Mouse (Mus musculus) neural tube, embryonic 14.5 days (tissue): Measurements from ENCODE around the gene Scgb3a1. TPM values are rescaled to one million over a fixed set of nuclear protein-coding genes. Genes with fewer than 3 reads are reported as not detected.

ENCODE experiments used
- ATAC-seq: fragments of 200-750 bp; cut with Nextera tagmentation; 2 replicates; pipeline ENCODE4 v1.8.0; 2017; ENCODE audit warnings: low read depth, mild to moderate bottlenecking, moderate TSS enrichment, moderate library complexity
- H3K27ac ChIP-seq: fragments of 300-500 bp; sonication (generic); 2 replicates; pipeline ENCODE4 v1.5.1; 2014; ENCODE audit warnings: low read depth, mild to moderate bottlenecking, control low read depth, low read length, moderate library complexity, mixed read lengths
- H3K27me3 ChIP-seq: fragments of 300-500 bp; sonication (generic); 2 replicates; pipeline ENCODE4 v1.6.1; 2014; ENCODE audit warnings: low read length; ENCODE audit not compliant: control insufficient read depth, insufficient read depth
- H3K36me3 ChIP-seq: fragments of 300-500 bp; sonication (generic); 2 replicates; pipeline ENCODE4 v1.6.1; 2014; ENCODE audit warnings: low read length, mixed read lengths; ENCODE audit not compliant: control insufficient read depth, insufficient read depth
- H3K4me1 ChIP-seq: fragments of 300-500 bp; sonication (generic); 2 replicates; pipeline ENCODE4 v1.6.1; 2014; ENCODE audit warnings: low read length; ENCODE audit not compliant: control insufficient read depth, insufficient read depth
- H3K4me2 ChIP-seq: fragments of 300-500 bp; sonication (generic); 2 replicates; pipeline ENCODE4 v1.6.1; 2014; ENCODE audit warnings: mild to moderate bottlenecking, low read depth, low read length, control low read depth
- H3K4me3 ChIP-seq: fragments of 300-500 bp; sonication (generic); 2 replicates; pipeline ENCODE4 v1.5.1; 2014; ENCODE audit warnings: low read depth, low read length, control low read depth, mixed read lengths
- H3K9ac ChIP-seq: fragments of 300-500 bp; sonication (generic); replicated peaks from 2 replicates; pipeline ENCODE4 v1.6.1; 2014; ENCODE audit warnings: low read depth, mild to moderate bottlenecking, control low read depth, low read length, mixed read lengths
- H3K9me3 ChIP-seq: fragments of 300-500 bp; sonication (generic); 2 replicates; pipeline ENCODE4 v1.6.1; 2016; ENCODE audit warnings: low read length; ENCODE audit not compliant: control insufficient read depth
- WGBS: fragments of 180-500 bp; shearing (Covaris S2); extraction: QIAGEN DNeasy Blood & Tissue Kit; methylation state at CpG from one replicate; pipeline ENCODE4 v1.1.7; 2014; 5-methylcytosine and 5-hydroxymethylcytosine counted together
- polyA plus RNA-seq: library from polyadenylated mRNA; unstranded; fragments of >200 nt; fragmentation: Nextera tagmentation; extraction: Ambion mirVana; gene quantifications from 2 replicates; pipeline ENCODE4 v1.2.1, GENCODE M21; 2014

Scgb3a1 gene
- polyA plus RNA-seq, 1 experiment from 2014 or later = not detected

GRCm38 (mm10) chr11:49653079-49653408 is 10.4 kb upstream of the Scgb3a1 start:
- Histone ChIP-seq H3K27me3 (no peaks in the 10 kb centered on the region), H3K9me3 (no peaks in the 10 kb centered on the region), H3K9ac (no peak overlapping the region), H3K4me2 (peak overlapping the region; percentile 22; the same call in 1 of the 2 replicates), H3K4me1 (no peaks in the 10 kb centered on the region), H3K36me3 (no peaks in the 10 kb centered on the region), H3K4me3 (no peak overlapping the region), H3K27ac (no peak overlapping the region)
- ATAC-seq = peak; percentile 23
- WGBS = 49% methylated on average over 11 of the region's 11 CpGs

GRCm38 (mm10) chr11:49654651-49655050 is 8.8 kb upstream of the Scgb3a1 start:
- no peak for ATAC-seq
- WGBS = 88% methylated on average over 5 of the region's 5 CpGs

GRCm38 (mm10) chr11:49655501-49655900 is 7.9 kb upstream of the Scgb3a1 start:
- Histone ChIP-seq H3K4me1 (no peaks in the 10 kb centered on the region), H3K27me3 (no peaks in the 10 kb centered on the region), H3K9me3 (no peaks in the 10 kb centered on the region), H3K9ac (no peak overlapping the region), H3K36me3 (no peaks in the 10 kb centered on the region), H3K27ac (no peak overlapping the region), H3K4me2 (no peak overlapping the region), H3K4me3 (no peak overlapping the region)
- ATAC-seq = no peak

More at GRCm38 (mm10) chr11:49654651-49655050, 8.8 kb upstream of the Scgb3a1 start:
- no peak overlapping the region for H3K27ac ChIP-seq
- no peak overlapping the region for H3K4me2 ChIP-seq
- H3K27me3 ChIP-seq = no peaks in the 10 kb centered on the region
- H3K4me1 ChIP-seq = no peaks in the 10 kb centered on the region
- no peak overlapping the region for H3K4me3 ChIP-seq
- no peaks in the 10 kb centered on the region for H3K9me3 ChIP-seq
- H3K36me3 ChIP-seq = no peaks in the 10 kb centered on the region
- no peak overlapping the region for H3K9ac ChIP-seq

- no peak for ATAC-seq
- WGBS = 81% methylated on average over 4 of the region's 4 CpGs
- no peak overlapping the region for H3K27ac ChIP-seq
These were observed 5.3 kb upstream of the Scgb3a1 start for GRCm38 (mm10) chr11:49658065-49658464.

GRCm38 (mm10) chr11:49658791-49659469 is 4.5 kb upstream of the Scgb3a1 start:
- no peak for ATAC-seq
- H3K9me3 ChIP-seq = no peaks in the 10 kb centered on the region
- H3K27ac ChIP-seq = no peak overlapping the region
- H3K4me3 ChIP-seq = no peak overlapping the region
- H3K4me1 ChIP-seq = no peaks in the 10 kb centered on the region
- no peak overlapping the region for H3K9ac ChIP-seq
- no peak overlapping the region for H3K4me2 ChIP-seq
- H3K27me3 ChIP-seq = no peaks in the 10 kb centered on the region
- no peaks in the 10 kb centered on the region for H3K36me3 ChIP-seq
- 68% methylated on average over 10 of the region's 10 CpGs for WGBS

More at GRCm38 (mm10) chr11:49658065-49658464, 5.3 kb upstream of the Scgb3a1 start:
- Histone ChIP-seq H3K36me3 (no peaks in the 10 kb centered on the region), H3K9ac (no peak overlapping the region), H3K9me3 (no peaks in the 10 kb centered on the region), H3K4me1 (no peaks in the 10 kb centered on the region), H3K4me2 (no peak overlapping the region), H3K27me3 (no peaks in the 10 kb centered on the region), H3K4me3 (no peak overlapping the region)

GRCm38 (mm10) chr11:49659470-49659799 is 4.0 kb upstream of the Scgb3a1 start:
- H3K36me3 ChIP-seq = no peaks in the 10 kb centered on the region
- H3K4me3 ChIP-seq = no peak overlapping the region
- no peak overlapping the region for H3K27ac ChIP-seq
- H3K9me3 ChIP-seq = no peaks in the 10 kb centered on the region
- no peak for ATAC-seq
- no peaks in the 10 kb centered on the region for H3K4me1 ChIP-seq
- H3K4me2 ChIP-seq = no peak overlapping the region
- no peak overlapping the region for H3K9ac ChIP-seq
- no peaks in the 10 kb centered on the region for H3K27me3 ChIP-seq
- 64% methylated on average over 7 of the region's 7 CpGs for WGBS

- 63% methylated on average over 15 of the region's 15 CpGs for WGBS
These were observed 1.1 kb upstream of the Scgb3a1 start for GRCm38 (mm10) chr11:49662292-49662780.

GRCm38 (mm10) chr11:49664262-49665140 is 1.1 kb downstream of the Scgb3a1 start:
- no peak overlapping the region for H3K9ac ChIP-seq
- no peak overlapping the region for H3K4me3 ChIP-seq
- no peak overlapping the region for H3K27ac ChIP-seq
- no peaks in the 10 kb centered on the region for H3K9me3 ChIP-seq
- 81% methylated on average over 12 of the region's 12 CpGs for WGBS
- no peak for ATAC-seq
- H3K4me2 ChIP-seq = no peak overlapping the region
- H3K36me3 ChIP-seq = 0 out of 2 replicates have a peak, but pooled peaks cover 5% of the 10 kb centered on the region
- no peaks in the 10 kb centered on the region for H3K4me1 ChIP-seq
- no peaks in the 10 kb centered on the region for H3K27me3 ChIP-seq

More at GRCm38 (mm10) chr11:49662292-49662780, 1.1 kb upstream of the Scgb3a1 start:
- Histone ChIP-seq H3K4me3 (no peak overlapping the region), H3K9ac (no peak overlapping the region), H3K4me2 (no peak overlapping the region), H3K27ac (no peak overlapping the region), H3K27me3 (no peaks in the 10 kb centered on the region), H3K36me3 (no peaks in the 10 kb centered on the region), H3K9me3 (no peaks in the 10 kb centered on the region), H3K4me1 (no peaks in the 10 kb centered on the region)
- ATAC-seq = no peak

- no peak for ATAC-seq
- no peaks in the 10 kb centered on the region for H3K27me3 ChIP-seq
- no peak overlapping the region for H3K4me3 ChIP-seq
- 0 out of 2 replicates have a peak, but pooled peaks cover 5% of the 10 kb centered on the region for H3K36me3 ChIP-seq
- WGBS = 84% methylated on average over 4 of the region's 4 CpGs
- H3K4me1 ChIP-seq = no peaks in the 10 kb centered on the region
- H3K9ac ChIP-seq = no peak overlapping the region
- H3K27ac ChIP-seq = no peak overlapping the region
- H3K9me3 ChIP-seq = no peaks in the 10 kb centered on the region
- no peak overlapping the region for H3K4me2 ChIP-seq
These were observed 2.1 kb downstream of the Scgb3a1 start for GRCm38 (mm10) chr11:49665462-49665861.
